Mouse (Mus musculus) heart, adult 8-10 months (tissue): ENCODE data around the gene Tenm3. TPM values are rescaled to one million over a fixed set of nuclear protein-coding genes. Genes with fewer than 3 reads are reported as not detected.
"Not testable (repeated sequence)": the region's sequence is repeated elsewhere in the genome, so short reads cannot be mapped to it uniquely, and the experiment has no call there.

ENCODE experiments used
- DNase-seq: peaks from one replicate; pipeline ENCODE4 v3.0.0; 2022; ENCODE audit warnings: low spot score
- total RNA-seq, 4 experiments: library from RNA; stranded (reverse); gene quantifications; 2 replicates each; pipeline ENCODE4 v1.2.4; 2022

Tenm3 gene
- total RNA-seq, 4 experiments from 2014 or later: 2.1 to 3.8 (median 3.2) TPM

- DNase-seq: no peak
These were observed 636.8 kb downstream of the Tenm3 start for GRCm38 (mm10) chr8:48206922-48207321.

GRCm38 (mm10) chr8:48204838-48205345 is 638.9 kb downstream of the Tenm3 start:
- DNase-seq: no peak

GRCm38 (mm10) chr8:48204114-48204837 is 639.5 kb downstream of the Tenm3 start:
- no peak for DNase-seq

GRCm38 (mm10) chr8:48203611-48204010 is 640.1 kb downstream of the Tenm3 start:
- no peak for DNase-seq

GRCm38 (mm10) chr8:48203161-48203560 is 640.6 kb downstream of the Tenm3 start:
- no peak for DNase-seq

GRCm38 (mm10) chr8:48202632-48203031 is 641.1 kb downstream of the Tenm3 start:
- DNase-seq: no peak

GRCm38 (mm10) chr8:48199171-48199570 is 644.6 kb downstream of the Tenm3 start:
- DNase-seq: no peak

GRCm38 (mm10) chr8:48195971-48196370 is 647.8 kb downstream of the Tenm3 start:
- no peak for DNase-seq

- no peak for DNase-seq
These were observed 655.2 kb downstream of the Tenm3 start for GRCm38 (mm10) chr8:48188586-48188985.

GRCm38 (mm10) chr8:48183758-48184157 is 660.0 kb downstream of the Tenm3 start:
- DNase-seq: no peak

GRCm38 (mm10) chr8:48181000-48181399 is 662.8 kb downstream of the Tenm3 start:
- DNase-seq: no peak

- DNase-seq: not testable (repeated sequence)
These were observed 663.6 kb downstream of the Tenm3 start for GRCm38 (mm10) chr8:48180146-48180545.

- no peak for DNase-seq
These were observed 664.8 kb downstream of the Tenm3 start for GRCm38 (mm10) chr8:48178993-48179392.

GRCm38 (mm10) chr8:48177876-48178275 is 665.9 kb downstream of the Tenm3 start:
- no peak for DNase-seq
